Mouse (Mus musculus): ENCODE measurements at regions not wholly inside any gene's neighbourhood (a gene's known extent, or its start where the extent isn't known, plus 50 kb on each side); places are given as distances from the start of the nearest gene placed in this dataset.

- Histone ChIP-seq H3K4me2 (replicated peaks; ENCODE audit: low read depth) (no peak overlapping the region), H3K27ac (ENCODE audit: low read depth, low read length) (no peak overlapping the region), H3K9me3 (ENCODE audit: control insufficient read depth) (no peaks in the 10 kb centered on the region), H3K27me3 (replicated peaks; ENCODE audit: control insufficient read depth, insufficient read depth, low read length) (no peaks in the 10 kb centered on the region), H3K9ac (ENCODE audit: low read depth, low read length) (no peak overlapping the region), H3K4me1 (replicated peaks; ENCODE audit: control insufficient read depth, insufficient read depth, low read length) (no peaks in the 10 kb centered on the region), H3K36me3 (ENCODE audit: control insufficient read depth, insufficient read depth) (no peaks in the 10 kb centered on the region), H3K4me3 (ENCODE audit: low read depth, low read length) (no peak overlapping the region)
- TF ChIP-seq CTCF (IDR thresholded peaks at IDR 0.05; ENCODE audit: low read depth): no peak
- WGBS: 39% methylated on average over 1 of the region's 1 CpGs
- no peak for ATAC-seq
Observed at GRCm38 (mm10) chr3:42757830-42758385, 1015.5 kb downstream of the D3Ertd751e start.

GRCm38 (mm10) chr3:42762205-42762604, 1019.8 kb downstream of the D3Ertd751e start:
- no peaks in the 10 kb centered on the region for H3K36me3 ChIP-seq (ENCODE audit: control insufficient read depth, insufficient read depth)
- H3K4me3 ChIP-seq (ENCODE audit: low read depth, low read length): no peak overlapping the region
- no peak for TF ChIP-seq CTCF (IDR thresholded peaks at IDR 0.05; ENCODE audit: low read depth)
- H3K27ac ChIP-seq (ENCODE audit: low read depth, low read length): no peak overlapping the region
- H3K4me1 ChIP-seq (replicated peaks; ENCODE audit: control insufficient read depth, insufficient read depth, low read length): no peaks in the 10 kb centered on the region
- no peaks in the 10 kb centered on the region for H3K9me3 ChIP-seq (ENCODE audit: control insufficient read depth)
- H3K9ac ChIP-seq (ENCODE audit: low read depth, low read length): no peak overlapping the region
- no peaks in the 10 kb centered on the region for H3K27me3 ChIP-seq (replicated peaks; ENCODE audit: control insufficient read depth, insufficient read depth, low read length)
- no peak overlapping the region for H3K4me2 ChIP-seq (replicated peaks; ENCODE audit: low read depth)
- no peak for ATAC-seq

- no peak overlapping the region for H3K9ac ChIP-seq (ENCODE audit: low read depth, low read length)
- no peaks in the 10 kb centered on the region for H3K27me3 ChIP-seq (replicated peaks; ENCODE audit: control insufficient read depth, insufficient read depth, low read length)
- no peak overlapping the region for H3K4me2 ChIP-seq (replicated peaks; ENCODE audit: low read depth)
- H3K9me3 ChIP-seq (ENCODE audit: control insufficient read depth): no peaks in the 10 kb centered on the region
- 95% methylated on average over 3 of the region's 3 CpGs for WGBS
- TF ChIP-seq CTCF (IDR thresholded peaks at IDR 0.05; ENCODE audit: low read depth): no peak
- no peak overlapping the region for H3K27ac ChIP-seq (ENCODE audit: low read depth, low read length)
- H3K36me3 ChIP-seq (ENCODE audit: control insufficient read depth, insufficient read depth): no peaks in the 10 kb centered on the region
- H3K4me3 ChIP-seq (ENCODE audit: low read depth, low read length): no peak overlapping the region
- no peaks in the 10 kb centered on the region for H3K4me1 ChIP-seq (replicated peaks; ENCODE audit: control insufficient read depth, insufficient read depth, low read length)
- no peak for ATAC-seq
Observed at GRCm38 (mm10) chr3:42783478-42783877, 1041.1 kb downstream of the D3Ertd751e start.

- H3K36me3 ChIP-seq (ENCODE audit: control insufficient read depth, insufficient read depth): no peaks in the 10 kb centered on the region
- H3K27me3 ChIP-seq (replicated peaks; ENCODE audit: control insufficient read depth, insufficient read depth, low read length): no peaks in the 10 kb centered on the region
- no peak overlapping the region for H3K4me2 ChIP-seq (replicated peaks; ENCODE audit: low read depth)
- H3K9me3 ChIP-seq (ENCODE audit: control insufficient read depth): no peaks in the 10 kb centered on the region
- TF ChIP-seq CTCF (IDR thresholded peaks at IDR 0.05; ENCODE audit: low read depth): no peak
- no peak overlapping the region for H3K27ac ChIP-seq (ENCODE audit: low read depth, low read length)
- H3K4me3 ChIP-seq (ENCODE audit: low read depth, low read length): no peak overlapping the region
- 72% methylated on average over 2 of the region's 2 CpGs for WGBS
- H3K4me1 ChIP-seq (replicated peaks; ENCODE audit: control insufficient read depth, insufficient read depth, low read length): no peaks in the 10 kb centered on the region
- no peak for ATAC-seq
- no peak overlapping the region for H3K9ac ChIP-seq (ENCODE audit: low read depth, low read length)
Observed at GRCm38 (mm10) chr3:42784203-42784602, 1041.8 kb downstream of the D3Ertd751e start.

GRCm38 (mm10) chr3:42790415-42790814, 1048.0 kb downstream of the D3Ertd751e start:
- no peaks in the 10 kb centered on the region for H3K27me3 ChIP-seq (replicated peaks; ENCODE audit: control insufficient read depth, insufficient read depth, low read length)
- no peak overlapping the region for H3K9ac ChIP-seq (ENCODE audit: low read depth, low read length)
- no peaks in the 10 kb centered on the region for H3K4me1 ChIP-seq (replicated peaks; ENCODE audit: control insufficient read depth, insufficient read depth, low read length)
- H3K4me3 ChIP-seq (ENCODE audit: low read depth, low read length): no peak overlapping the region
- no peaks in the 10 kb centered on the region for H3K36me3 ChIP-seq (ENCODE audit: control insufficient read depth, insufficient read depth)
- no peak overlapping the region for H3K4me2 ChIP-seq (replicated peaks; ENCODE audit: low read depth)
- ATAC-seq: no peak
- H3K27ac ChIP-seq (ENCODE audit: low read depth, low read length): no peak overlapping the region
- TF ChIP-seq CTCF (IDR thresholded peaks at IDR 0.05; ENCODE audit: low read depth): no peak
- H3K9me3 ChIP-seq (ENCODE audit: control insufficient read depth): no peaks in the 10 kb centered on the region

- H3K9ac ChIP-seq (ENCODE audit: low read depth, low read length): no peak overlapping the region
- H3K4me1 ChIP-seq (replicated peaks; ENCODE audit: control insufficient read depth, insufficient read depth, low read length): no peaks in the 10 kb centered on the region
- no peak for TF ChIP-seq CTCF (IDR thresholded peaks at IDR 0.05; ENCODE audit: low read depth)
- no peak overlapping the region for H3K4me3 ChIP-seq (ENCODE audit: low read depth, low read length)
- no peak overlapping the region for H3K4me2 ChIP-seq (replicated peaks; ENCODE audit: low read depth)
- no peak overlapping the region for H3K27ac ChIP-seq (ENCODE audit: low read depth, low read length)
- no peaks in the 10 kb centered on the region for H3K9me3 ChIP-seq (ENCODE audit: control insufficient read depth)
- no peak for ATAC-seq
- H3K36me3 ChIP-seq (ENCODE audit: control insufficient read depth, insufficient read depth): no peaks in the 10 kb centered on the region
- no peaks in the 10 kb centered on the region for H3K27me3 ChIP-seq (replicated peaks; ENCODE audit: control insufficient read depth, insufficient read depth, low read length)
Observed at GRCm38 (mm10) chr3:42791878-42792277, 1049.5 kb downstream of the D3Ertd751e start.

GRCm38 (mm10) chr3:42830456-42830855, 1088.0 kb downstream of the D3Ertd751e start:
- Histone ChIP-seq H3K9ac (ENCODE audit: low read depth, low read length) (no peak overlapping the region), H3K4me1 (replicated peaks; ENCODE audit: control insufficient read depth, insufficient read depth, low read length) (no peaks in the 10 kb centered on the region), H3K27ac (ENCODE audit: low read depth, low read length) (no peak overlapping the region), H3K27me3 (replicated peaks; ENCODE audit: control insufficient read depth, insufficient read depth, low read length) (no peaks in the 10 kb centered on the region), H3K36me3 (ENCODE audit: control insufficient read depth, insufficient read depth) (no peaks in the 10 kb centered on the region), H3K9me3 (ENCODE audit: control insufficient read depth) (no peaks in the 10 kb centered on the region), H3K4me2 (replicated peaks; ENCODE audit: low read depth) (no peak overlapping the region), H3K4me3 (ENCODE audit: low read depth, low read length) (no peak overlapping the region)
- 46% methylated on average over 1 of the region's 1 CpGs for WGBS
- TF ChIP-seq CTCF (IDR thresholded peaks at IDR 0.05; ENCODE audit: low read depth): no peak
- ATAC-seq: no peak

Data from intestine, postnatal 0 days (tissue).